Mouse (Mus musculus) megakaryocyte, embryonic 14.5 days (primary cell): ENCODE measurements around the gene Gm45234. TPM values are rescaled to one million over a fixed set of nuclear protein-coding genes. Genes with fewer than 3 reads are reported as not detected.

ENCODE experiments used
- H3K27me3 ChIP-seq: replicated peaks from 2 replicates; pipeline ENCODE3; 2012; ENCODE audit warnings: inconsistent platforms
- H3K36me3 ChIP-seq: replicated peaks from 2 replicates; pipeline ENCODE3; 2012; ENCODE audit warnings: low read length, inconsistent platforms, mixed read lengths
- H3K4me1 ChIP-seq: 2 replicates; pipeline ENCODE4 v1.6.1; 2012; ENCODE audit warnings: inconsistent platforms
- H3K4me3 ChIP-seq: replicated peaks from 2 replicates; pipeline ENCODE3; 2012; ENCODE audit warnings: moderate library complexity, mild to moderate bottlenecking, inconsistent platforms
- H3K9me3 ChIP-seq: 2 replicates; pipeline ENCODE4 v1.6.1; 2012; ENCODE audit warnings: inconsistent platforms
- FLI1 ChIP-seq: IDR thresholded peaks from 2 replicates; pipeline ENCODE4 v1.6.1; 2012; ENCODE audit warnings: low read length, inconsistent platforms, mixed read lengths
- GATA1 ChIP-seq: IDR thresholded peaks from 3 replicates; pipeline ENCODE4 v1.6.1; 2012; ENCODE audit warnings: mixed read lengths, low read length, inconsistent platforms, borderline replicate concordance
- polyA plus RNA-seq: library from polyadenylated mRNA; stranded (reverse); fragments of >175 nt; gene quantifications from 2 replicates; pipeline ENCODE4 v1.2.3, GENCODE M21; 2012; ENCODE audit warnings: low replicate concordance; ENCODE audit not compliant: insufficient read depth

The Gm45234 gene
- polyA plus RNA-seq, 1 experiment: not detected

- H3K36me3 ChIP-seq: peaks cover 25% of the 10 kb centered on the region
- no peaks in the 10 kb centered on the region for H3K9me3 ChIP-seq
- H3K4me1 ChIP-seq: peaks cover 35% of the 10 kb centered on the region
- TF ChIP-seq FLI1: no peak
- no peak for TF ChIP-seq GATA1
- H3K4me3 ChIP-seq: peak overlapping the region; percentile 93
- peaks cover 67% of the 10 kb centered on the region for H3K27me3 ChIP-seq
Measured at GRCm38 (mm10) chr6:124767920-124768703, 12.3 kb upstream of the Gm45234 start.

- Histone ChIP-seq H3K9me3 (no peaks in the 10 kb centered on the region), H3K4me3 (peak overlapping the region; percentile 93), H3K36me3 (peaks cover 31% of the 10 kb centered on the region), H3K4me1 (peaks cover 38% of the 10 kb centered on the region), H3K27me3 (peaks cover 70% of the 10 kb centered on the region)
- TF ChIP-seq GATA1 (no peak), FLI1 (no peak)
Measured at GRCm38 (mm10) chr6:124767536-124767919, 11.7 kb upstream of the Gm45234 start.

GRCm38 (mm10) chr6:124765951-124766350 is 10.1 kb upstream of the Gm45234 start:
- no peaks in the 10 kb centered on the region for H3K9me3 ChIP-seq
- peaks cover 40% of the 10 kb centered on the region for H3K36me3 ChIP-seq
- H3K4me1 ChIP-seq: peaks cover 38% of the 10 kb centered on the region
- no peak overlapping the region for H3K4me3 ChIP-seq
- H3K27me3 ChIP-seq: peaks cover 73% of the 10 kb centered on the region
- TF ChIP-seq FLI1 (no peak), GATA1 (no peak)

GRCm38 (mm10) chr6:124759259-124759658 is 3.4 kb upstream of the Gm45234 start:
- peaks cover 48% of the 10 kb centered on the region for H3K4me1 ChIP-seq
- peak overlapping the region; percentile 78 for H3K4me3 ChIP-seq
- peaks cover 27% of the 10 kb centered on the region for H3K36me3 ChIP-seq
- no peak for TF ChIP-seq FLI1
- no peak for TF ChIP-seq GATA1
- peaks cover 47% of the 10 kb centered on the region for H3K27me3 ChIP-seq
- H3K9me3 ChIP-seq: no peaks in the 10 kb centered on the region

- Histone ChIP-seq H3K36me3 (peaks cover 25% of the 10 kb centered on the region), H3K4me1 (peaks cover 49% of the 10 kb centered on the region), H3K27me3 (peaks cover 45% of the 10 kb centered on the region), H3K4me3 (peak overlapping the region; percentile 78), H3K9me3 (no peaks in the 10 kb centered on the region)
- TF ChIP-seq GATA1 (no peak), FLI1 (no peak)
Measured at GRCm38 (mm10) chr6:124758849-124759232, 3.0 kb upstream of the Gm45234 start.

GRCm38 (mm10) chr6:124757909-124758848 is 2.4 kb upstream of the Gm45234 start:
- Histone ChIP-seq H3K36me3 (peaks cover 19% of the 10 kb centered on the region), H3K4me3 (peak overlapping the region; percentile 97), H3K9me3 (no peaks in the 10 kb centered on the region), H3K27me3 (peaks cover 38% of the 10 kb centered on the region), H3K4me1 (peaks cover 49% of the 10 kb centered on the region)
- TF ChIP-seq GATA1: no peak
- TF ChIP-seq FLI1: no peak

- peaks cover 49% of the 10 kb centered on the region for H3K4me1 ChIP-seq
- peaks cover 32% of the 10 kb centered on the region for H3K27me3 ChIP-seq
- no peaks in the 10 kb centered on the region for H3K9me3 ChIP-seq
- peaks cover 15% of the 10 kb centered on the region for H3K36me3 ChIP-seq
- TF ChIP-seq FLI1: no peak
- TF ChIP-seq GATA1: no peak
- peak overlapping the region; percentile 97 for H3K4me3 ChIP-seq
Measured at GRCm38 (mm10) chr6:124757351-124757880, 1.6 kb upstream of the Gm45234 start.

- H3K27me3 ChIP-seq: peaks cover 29% of the 10 kb centered on the region
- peaks cover 55% of the 10 kb centered on the region for H3K4me1 ChIP-seq
- H3K9me3 ChIP-seq: no peaks in the 10 kb centered on the region
- peaks cover 14% of the 10 kb centered on the region for H3K36me3 ChIP-seq
- TF ChIP-seq FLI1 (no peak), GATA1 (no peak)
- peak overlapping the region; percentile 97 for H3K4me3 ChIP-seq
Measured at GRCm38 (mm10) chr6:124756652-124757350, 980 bp upstream of the Gm45234 start.

- H3K27me3 ChIP-seq: peaks cover 18% of the 10 kb centered on the region
- H3K36me3 ChIP-seq: peaks cover 6% of the 10 kb centered on the region
- no peaks in the 10 kb centered on the region for H3K9me3 ChIP-seq
- peaks cover 55% of the 10 kb centered on the region for H3K4me1 ChIP-seq
- TF ChIP-seq FLI1 (no peak), GATA1 (no peak)
- peak overlapping the region; percentile 97 for H3K4me3 ChIP-seq
Measured at GRCm38 (mm10) chr6:124755306-124755705, 515 bp downstream of the Gm45234 start.

- Histone ChIP-seq H3K27me3 (peaks cover 16% of the 10 kb centered on the region), H3K4me3 (no peak overlapping the region), H3K9me3 (no peaks in the 10 kb centered on the region), H3K36me3 (peaks cover 15% of the 10 kb centered on the region), H3K4me1 (peaks cover 47% of the 10 kb centered on the region)
- TF ChIP-seq GATA1: no peak
- TF ChIP-seq FLI1: no peak
Measured at GRCm38 (mm10) chr6:124753861-124754260, 2.0 kb downstream of the Gm45234 start.
